8 mouse cellular contexts compared by ENCODE assay signal in genomic region chr11:51967443-51968401, GRCm38 (mm10). TPM values are rescaled to one million over a fixed set of nuclear protein-coding genes. Genes with fewer than 3 reads are reported as not detected.
A peak's percentile ranks its signal among the peaks of the same experiment; 100 is the strongest.
DNase-seq lines count a peak whose midpoint lies in the region; ATAC-seq and TF ChIP-seq lines count a peak whose summit lies in the region.

Cdkn2aipnl (plus strand) TSS chr11:51967661.

- H3K36me3 ChIP-seq in embryonic facial prominence, embryonic 14.5 days (ENCODE audit: control insufficient read depth, insufficient read depth, low read length), result peaks cover 39% of the 10 kb centered on the region
- peaks cover 36% of the 10 kb centered on the region for H3K36me3 ChIP-seq in limb, embryonic 14.5 days (ENCODE audit: control insufficient read depth, insufficient read depth, low read length)
- peaks cover 21% of the 10 kb centered on the region for H3K36me3 ChIP-seq in midbrain, postnatal 0 days (ENCODE audit: insufficient read depth, low read length)

- peak within 1 kb of the TSS; percentile 81 for H3K4me3 ChIP-seq in embryonic facial prominence, embryonic 14.5 days (ENCODE audit: low read depth, low read length)
- peak within 1 kb of the TSS; percentile 68 for H3K4me3 ChIP-seq in limb, embryonic 14.5 days (replicated peaks; ENCODE audit: low read length)
- H3K4me3 ChIP-seq in midbrain, postnatal 0 days (ENCODE audit: low read depth, low read length), result peak within 1 kb of the TSS; percentile 57

- 2% methylated on average over 44 of the region's 63 CpGs for WGBS in embryonic facial prominence, embryonic 14.5 days
- 4% methylated on average over 62 of the region's 63 CpGs for WGBS in limb, embryonic 14.5 days
- WGBS in midbrain, postnatal 0 days, result 3% methylated on average over 63 of the region's 63 CpGs

- peak within 1 kb of the TSS; percentile 74 for H3K27ac ChIP-seq in embryonic facial prominence, embryonic 14.5 days (replicated peaks; ENCODE audit: low read depth, low read length)
- H3K27ac ChIP-seq in limb, embryonic 14.5 days (replicated peaks; ENCODE audit: low read depth, low read length), result no peak within 1 kb of the TSS
- peak within 1 kb of the TSS; percentile 51 for H3K27ac ChIP-seq in midbrain, postnatal 0 days (ENCODE audit: low read depth, low read length)

- peak; percentile 98 for ATAC-seq in embryonic facial prominence, embryonic 14.5 days (ENCODE audit: low read depth)
- peak; percentile 95 for ATAC-seq in limb, embryonic 14.5 days (ENCODE audit: low FRiP score, low read depth)
- ATAC-seq in midbrain, postnatal 0 days (ENCODE audit: low FRiP score), result peak; percentile 94

- H3K27me3 ChIP-seq in embryonic facial prominence, embryonic 14.5 days (replicated peaks; ENCODE audit: control insufficient read depth, insufficient read depth, low read length), result no peaks in the 10 kb centered on the region
- no peaks in the 10 kb centered on the region for H3K27me3 ChIP-seq in limb, embryonic 14.5 days (ENCODE audit: control insufficient read depth, insufficient read depth, low read length)
- H3K27me3 ChIP-seq in midbrain, postnatal 0 days (ENCODE audit: insufficient read depth, low read length), result no peaks in the 10 kb centered on the region

- peaks cover 8% of the 10 kb centered on the region; the same call in 1 of the 2 replicates for H3K4me1 ChIP-seq in embryonic facial prominence, embryonic 14.5 days (ENCODE audit: control insufficient read depth, insufficient read depth, low read length)
- peaks cover 7% of the 10 kb centered on the region for H3K4me1 ChIP-seq in limb, embryonic 14.5 days (ENCODE audit: control insufficient read depth, insufficient read depth, low read length)
- H3K4me1 ChIP-seq in midbrain, postnatal 0 days (ENCODE audit: insufficient read depth, low read length), result 0 out of 2 replicates have a peak, but pooled peaks cover 5% of the 10 kb centered on the region

- peak within 1 kb of the TSS; percentile 95 for H3K4me2 ChIP-seq in embryonic facial prominence, embryonic 14.5 days (ENCODE audit: low read depth, low read length)
- H3K4me2 ChIP-seq in limb, embryonic 14.5 days (replicated peaks; ENCODE audit: low read depth, low read length, severe bottlenecking), result peak within 1 kb of the TSS; percentile 89
- H3K4me2 ChIP-seq in midbrain, postnatal 0 days (ENCODE audit: low read depth, low read length, poor library complexity, severe bottlenecking), result peak within 1 kb of the TSS; percentile 87

- peak within 1 kb of the TSS; percentile 80 for H3K9ac ChIP-seq in embryonic facial prominence, embryonic 14.5 days (ENCODE audit: low read depth, low read length)
- peak within 1 kb of the TSS; percentile 75 for H3K9ac ChIP-seq in limb, embryonic 14.5 days (ENCODE audit: low read depth, low read length, severe bottlenecking)
- peak within 1 kb of the TSS; percentile 66 for H3K9ac ChIP-seq in midbrain, postnatal 0 days (replicated peaks; ENCODE audit: low read length, poor library complexity, severe bottlenecking)

- peak; percentile 65; the same call in 1 of the 2 replicates for TF ChIP-seq POLR2A in limb, embryonic 14.5 days (IDR thresholded peaks at IDR 0.05; ENCODE audit: borderline replicate concordance, extremely low read depth, insufficient read depth, insufficient read length)

- no peaks in the 10 kb centered on the region for H3K9me3 ChIP-seq in embryonic facial prominence, embryonic 14.5 days (ENCODE audit: control insufficient read depth, low read length)
- no peaks in the 10 kb centered on the region for H3K9me3 ChIP-seq in limb, embryonic 14.5 days (ENCODE audit: control insufficient read depth, low read length)
- no peaks in the 10 kb centered on the region for H3K9me3 ChIP-seq in midbrain, postnatal 0 days (ENCODE audit: low read length)

- peak; percentile 93 for DNase-seq in 3T3-L1 (ENCODE audit: low read depth, low spot score)
- peak; percentile 95 to 97 for DNase-seq in adrenal gland, postnatal 4 days (ENCODE audit: low spot score in 2 of 2)
- peak; percentile 95 for DNase-seq in embryonic facial prominence, embryonic 14.5 days (ENCODE audit: low spot score)
- DNase-seq in heart, adult 8-10 months (ENCODE audit: low spot score), result peak; percentile 95
- DNase-seq in kidney, adult 9 months, result peak; percentile 96
- peak; percentile 94 for DNase-seq in limb, embryonic 14.5 days (ENCODE audit: low spot score)
- peak; percentile 96 for DNase-seq in midbrain, postnatal 0 days (ENCODE audit: low spot score)
- peak; percentile 98 to 99 for DNase-seq in spleen, postnatal 14 days (ENCODE audit: low spot score in 2 of 2)

- peak; percentile 92 for TF ChIP-seq CTCF in midbrain, postnatal 0 days (IDR thresholded peaks at IDR 0.05)

RNA-seq across cellular contexts. Expression of gene Cdkn2aipnl, which starts in this region (rescaled TPM):
- 10 to 100 TPM; 33.1 to 34.3 TPM for total RNA-seq in adrenal gland, postnatal 4 days (2021)
- polyA plus RNA-seq in embryonic facial prominence, embryonic 14.5 days (2014; fragmentation: Nextera tagmentation; extraction: Ambion mirVana), result 80.1 and 90.8 TPM in 2 replicates
- 10 to 100 TPM in 3 of 4 experiments, 1 to 10 TPM in 1; 9.1 to 11.6 (median 10.4) TPM for total RNA-seq in heart, adult 8-10 months (2022)
- polyA plus RNA-seq in limb, embryonic 14.5 days (2012; rRNA removed), result 42.5 and 44.6 TPM in 2 replicates
- polyA plus RNA-seq in limb, embryonic 14.5 days (2014; fragmentation: Nextera tagmentation; extraction: Ambion mirVana), result 93.3 and 103 TPM in 2 replicates
- total RNA-seq in midbrain, postnatal 0 days (2014; rRNA removed), result 97.7 and 99.1 TPM in 2 replicates
- polyA plus RNA-seq in midbrain, postnatal 0 days (2015; fragmentation: Nextera tagmentation; extraction: Ambion mirVana), result 124 and 128 TPM in 2 replicates
